Mouse (Mus musculus) G1E-ER4 (cell line): ENCODE results near the gene Peli3. TPM values are rescaled to one million over a fixed set of nuclear protein-coding genes. Genes with fewer than 3 reads are reported as not detected.

ENCODE experiments used
- GATA1 ChIP-seq: IDR thresholded peaks from one replicate; pipeline ENCODE4 v1.8.0; 2012; ENCODE audit warnings: low read length, inconsistent platforms
- polyA plus RNA-seq: library from polyadenylated mRNA; stranded (reverse); fragments of >175 nt; gene quantifications from 2 replicates; pipeline ENCODE4 v1.2.3, GENCODE M21; 2012

Gene Peli3
- polyA plus RNA-seq, 1 experiment = 0.09 TPM

DNA sequence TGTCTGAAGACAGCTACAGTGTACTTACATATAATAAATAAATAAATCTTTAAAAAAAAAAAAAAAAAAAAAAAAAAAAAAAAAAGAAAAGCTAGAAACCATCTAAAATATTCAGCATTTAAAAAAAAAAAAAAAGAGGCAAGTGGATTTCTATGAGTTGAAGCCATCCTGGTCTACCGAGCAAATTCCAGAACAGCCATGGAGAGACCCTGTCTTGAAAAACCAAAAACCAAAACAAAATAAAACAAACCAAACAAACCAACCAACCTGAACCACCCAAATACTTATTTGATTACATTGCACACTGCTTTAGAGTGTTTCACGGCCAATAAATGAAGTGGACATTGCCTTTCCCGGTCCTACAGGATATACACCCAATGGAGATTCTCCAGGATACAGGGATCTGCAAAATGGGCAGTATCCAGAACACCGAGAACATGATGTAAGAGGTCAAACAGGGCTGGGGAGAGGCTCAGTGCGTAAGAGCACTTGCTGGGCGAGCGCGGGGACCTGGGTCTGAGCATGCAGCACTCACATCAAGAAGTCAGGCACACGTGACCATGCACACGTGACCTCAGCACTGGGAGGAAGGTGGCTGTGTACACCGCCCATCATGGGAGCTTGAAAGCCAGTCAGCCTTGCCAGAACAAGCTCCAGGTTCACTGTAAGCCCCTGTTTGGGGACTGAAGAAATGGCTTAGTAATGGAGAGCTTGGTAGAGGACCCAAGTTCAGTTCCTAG is 17.6 kb downstream of the Peli3 start:
- no peak for TF ChIP-seq GATA1

DNA sequence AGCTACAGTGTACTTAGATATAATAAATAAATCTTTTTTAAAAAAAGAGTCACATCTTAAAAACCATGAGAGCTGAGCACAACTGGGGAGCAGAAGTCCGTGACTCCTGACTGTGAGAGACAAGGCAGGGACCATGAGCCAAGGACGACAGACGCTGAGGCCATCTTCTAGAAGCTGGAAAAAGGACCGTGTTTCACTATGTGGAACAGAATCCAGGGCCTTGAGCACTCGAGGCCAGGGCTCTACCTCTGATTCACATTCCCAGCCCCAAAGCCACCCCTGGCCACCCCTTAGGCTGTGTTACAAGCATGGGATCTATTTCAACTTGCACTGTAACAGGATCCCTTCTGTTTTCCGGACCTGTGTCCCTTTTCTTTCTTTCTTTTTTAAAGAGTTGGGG is 23.3 kb downstream of the Peli3 start:
- TF ChIP-seq GATA1 = no peak

DNA sequence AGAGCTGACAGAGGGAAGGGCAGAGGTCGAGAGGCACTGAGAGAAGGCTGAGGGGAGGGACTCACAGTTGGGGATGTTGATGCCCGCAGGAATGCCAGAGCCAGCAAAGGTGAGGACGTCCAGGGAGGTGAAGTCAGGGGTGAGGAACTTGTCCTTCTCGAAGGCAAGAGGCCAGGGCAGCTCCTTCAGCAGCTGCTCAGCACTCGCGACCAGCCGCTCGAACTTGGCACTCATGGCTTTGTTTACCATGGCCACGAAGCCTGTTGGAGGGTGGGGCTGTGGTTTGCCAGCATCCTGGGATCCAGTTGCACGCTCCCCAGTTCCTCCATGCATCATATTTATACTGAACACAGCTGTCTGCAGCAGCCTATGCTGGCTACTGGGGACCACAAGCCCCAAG is 26.1 kb downstream of the Peli3 start:
- TF ChIP-seq GATA1 = no peak

DNA sequence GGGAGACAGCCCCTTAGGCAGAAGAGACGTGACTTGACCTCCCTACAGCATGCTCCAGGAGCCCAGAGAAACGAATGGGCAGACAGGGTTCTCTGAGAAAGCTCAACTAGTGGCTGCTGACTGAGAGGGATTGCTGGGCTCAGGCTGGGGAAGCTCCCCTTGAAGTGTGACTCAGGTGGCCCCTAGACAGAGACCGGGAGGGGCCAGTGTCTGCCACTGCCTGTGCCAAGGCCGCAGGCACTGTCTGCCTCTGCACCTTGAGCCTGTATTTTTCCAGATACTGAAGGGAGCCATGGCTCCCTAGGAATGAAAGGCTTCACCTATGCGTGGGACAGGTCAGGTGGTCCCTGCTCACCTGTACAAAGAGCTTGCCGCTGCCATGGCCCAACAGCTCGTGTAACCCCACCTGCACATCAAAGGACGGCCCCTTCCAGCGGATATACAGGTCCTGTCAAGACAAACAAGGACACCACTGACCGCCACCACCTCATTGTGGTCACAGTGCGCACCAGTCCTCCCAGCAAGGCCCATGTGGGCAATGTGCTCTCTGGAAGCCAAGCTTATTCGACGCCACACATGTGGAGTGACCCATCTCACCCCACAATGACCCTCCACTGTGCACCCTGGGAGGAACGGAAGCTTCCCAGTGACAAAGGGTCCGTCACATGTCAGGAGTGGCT is 26.9 kb downstream of the Peli3 start:
- TF ChIP-seq GATA1 = no peak

DNA sequence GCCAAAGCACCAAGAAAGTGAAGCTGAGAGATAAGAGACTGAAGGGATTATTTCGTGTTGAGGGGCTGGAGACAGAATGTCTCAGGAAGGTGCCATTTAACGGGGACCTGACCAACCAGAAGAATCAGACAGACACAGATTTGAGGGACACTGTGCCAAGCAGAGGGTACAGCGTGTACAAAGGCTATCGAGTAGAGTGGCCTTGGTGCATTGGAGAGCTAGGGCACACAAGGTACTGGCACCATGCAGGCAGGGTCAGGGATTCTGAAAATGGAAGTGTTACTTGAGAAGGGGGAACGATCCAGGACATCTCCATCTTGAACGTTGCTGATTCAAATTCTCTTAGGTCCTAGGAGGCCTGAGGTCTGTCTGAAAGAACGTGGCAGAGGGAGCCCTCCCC is 33.6 kb downstream of the Peli3 start:
- TF ChIP-seq GATA1 = no peak

DNA sequence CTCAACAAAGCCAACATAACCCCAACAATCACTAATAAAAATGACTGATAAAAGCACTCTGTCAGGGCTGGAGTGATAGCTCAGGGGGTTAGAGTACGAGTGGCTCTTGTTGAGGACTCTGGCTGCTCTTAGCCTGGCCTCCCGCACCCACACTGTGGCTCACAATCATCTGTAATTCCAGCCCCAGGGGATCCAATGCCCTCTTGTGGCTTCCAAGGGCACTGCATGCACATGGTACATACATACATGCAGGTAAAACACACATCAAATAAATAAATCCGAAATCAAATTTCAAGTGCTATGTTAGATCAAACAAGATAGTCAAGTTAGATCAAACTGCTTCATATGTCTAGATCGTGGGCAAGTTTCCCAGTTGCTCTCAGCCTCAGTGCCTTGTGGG is 34.8 kb downstream of the Peli3 start:
- no peak for TF ChIP-seq GATA1

DNA sequence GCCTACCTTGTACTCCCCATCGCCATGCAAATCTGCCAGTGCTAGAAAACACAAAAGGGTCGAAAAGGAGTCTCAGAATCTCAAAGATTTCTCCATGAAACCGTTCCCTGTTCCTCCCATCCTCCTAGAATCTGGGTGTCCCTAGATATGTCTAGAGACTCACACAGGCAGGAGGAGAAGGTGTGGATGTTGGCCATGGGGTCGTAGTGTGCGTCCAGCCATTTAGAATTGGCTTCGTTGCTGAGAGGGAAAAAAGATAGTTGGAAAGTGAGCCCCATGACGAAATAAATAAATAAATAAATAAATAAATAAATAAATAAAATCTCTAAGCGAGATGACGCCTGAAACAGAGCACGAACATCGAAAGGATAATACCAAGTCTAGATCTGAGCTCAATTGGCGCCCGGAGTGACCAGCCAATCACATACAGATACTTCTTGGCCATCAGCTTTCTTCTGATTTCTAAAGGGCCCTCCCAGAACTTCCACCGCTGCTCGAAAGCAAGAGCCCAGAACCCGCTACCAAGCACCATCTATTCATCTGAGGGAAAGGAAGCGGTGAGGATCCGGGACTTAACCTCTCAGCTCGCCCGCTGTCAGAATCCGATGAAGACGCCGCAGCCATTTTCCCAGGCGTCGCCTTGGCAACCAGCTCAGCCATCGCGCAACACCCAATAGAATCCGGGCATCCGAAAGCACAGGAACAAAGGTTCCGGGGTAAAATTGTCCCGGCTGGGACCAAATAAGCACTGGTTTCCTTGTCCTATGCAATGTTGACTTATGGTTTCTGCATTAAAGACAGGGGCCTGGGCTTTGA is 36.7 kb downstream of the Peli3 start, which contains the start of gene Bbs1:
Gene Bbs1 (minus strand): TSS at position 650 of the 816 bp plus-strand sequence.
- no peak for TF ChIP-seq GATA1

DNA sequence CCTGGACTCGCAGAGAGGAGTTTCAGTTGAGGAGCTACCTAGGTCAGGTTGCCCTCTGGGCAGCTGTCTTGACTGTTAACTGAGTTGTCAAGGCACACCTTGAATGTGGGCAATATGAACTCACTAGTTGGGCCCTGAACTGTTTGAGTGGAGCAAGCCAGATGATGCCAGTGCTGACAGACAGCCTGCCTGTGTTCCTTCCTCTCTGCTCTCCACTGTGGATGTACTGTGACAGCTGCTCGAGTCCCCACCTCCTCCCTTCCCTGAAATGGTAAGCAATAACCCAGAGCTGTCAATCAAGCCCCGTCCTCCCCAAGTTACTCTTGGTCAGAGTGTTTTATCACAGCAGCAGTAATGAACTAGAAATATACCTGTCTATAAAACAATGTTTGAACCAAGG is 43.0 kb downstream of the Peli3 start:
- TF ChIP-seq GATA1 = no peak

DNA sequence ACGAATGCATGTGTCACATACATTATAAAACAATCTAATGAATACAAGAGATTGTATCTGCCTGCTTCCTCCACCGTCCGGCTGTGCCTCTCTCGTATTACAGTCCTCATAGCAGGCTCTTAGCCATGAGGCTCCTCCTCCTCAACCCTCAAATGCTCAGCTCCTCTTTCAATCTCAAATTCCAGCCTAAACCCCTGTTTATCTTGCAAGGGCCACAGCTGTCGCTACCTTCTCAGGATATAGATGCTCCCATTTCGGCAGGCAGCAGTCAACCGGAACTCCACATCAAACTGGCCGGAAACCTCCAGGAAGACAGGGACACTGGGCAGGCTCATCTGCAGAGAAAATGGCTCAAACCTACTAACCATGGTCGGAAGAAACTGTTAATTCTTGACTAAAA is 44.0 kb downstream of the Peli3 start:
- no peak for TF ChIP-seq GATA1

DNA sequence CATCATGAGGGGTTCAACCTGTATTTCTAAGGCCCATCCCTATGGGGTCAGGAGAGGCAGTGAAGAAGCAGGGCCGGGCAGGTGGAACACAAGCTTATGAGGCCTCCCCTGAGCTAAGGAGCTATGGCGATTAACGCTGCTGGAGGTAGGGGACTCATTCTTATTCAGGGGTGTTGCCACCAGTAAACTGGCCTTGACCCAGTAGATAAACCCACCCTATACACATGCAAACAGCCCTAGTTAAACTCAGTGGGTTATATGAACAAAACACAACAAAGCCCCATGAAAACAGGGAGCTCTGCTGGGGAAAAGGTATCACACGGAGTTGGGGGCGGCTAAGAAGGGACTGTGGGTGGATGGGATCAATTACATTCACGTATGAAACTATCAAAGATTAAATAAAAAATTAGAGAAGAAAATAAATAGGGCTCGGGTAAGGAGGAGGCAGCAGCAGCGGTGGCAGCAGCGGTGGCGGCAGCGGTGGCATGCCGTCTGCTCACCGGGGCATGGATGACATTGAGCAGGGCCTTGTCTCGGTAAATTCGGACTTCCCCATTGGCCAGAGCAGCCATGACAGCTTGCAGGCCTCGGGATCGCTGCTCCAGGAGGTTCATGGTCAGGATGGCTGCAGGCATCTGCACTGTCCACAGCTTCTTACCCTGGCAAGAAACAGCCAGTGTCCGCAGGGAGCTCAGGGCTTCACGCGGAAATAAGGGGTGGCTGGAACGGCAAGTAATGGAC is 46.0 kb downstream of the Peli3 start:
- TF ChIP-seq GATA1 = no peak

DNA sequence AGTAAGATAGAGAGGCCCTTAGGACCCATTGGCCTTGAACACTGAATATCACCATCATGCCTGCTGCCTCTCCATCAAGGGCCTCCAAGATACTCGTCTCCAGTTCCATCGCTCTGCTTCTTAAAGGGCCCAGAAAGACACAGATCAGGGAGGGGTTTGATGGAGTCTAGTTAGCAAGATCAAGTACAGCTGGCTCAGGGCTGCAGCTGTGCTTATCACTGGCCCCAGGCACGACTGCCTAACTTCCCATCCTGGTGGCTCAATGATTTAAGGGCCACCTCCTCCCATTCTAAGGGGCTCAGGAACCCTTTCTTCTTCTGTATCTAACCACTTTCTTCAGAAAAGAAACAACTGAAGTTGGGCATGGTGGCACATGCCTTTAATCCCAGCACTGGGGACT is 51.1 kb downstream of the Peli3 start:
- no peak for TF ChIP-seq GATA1

DNA sequence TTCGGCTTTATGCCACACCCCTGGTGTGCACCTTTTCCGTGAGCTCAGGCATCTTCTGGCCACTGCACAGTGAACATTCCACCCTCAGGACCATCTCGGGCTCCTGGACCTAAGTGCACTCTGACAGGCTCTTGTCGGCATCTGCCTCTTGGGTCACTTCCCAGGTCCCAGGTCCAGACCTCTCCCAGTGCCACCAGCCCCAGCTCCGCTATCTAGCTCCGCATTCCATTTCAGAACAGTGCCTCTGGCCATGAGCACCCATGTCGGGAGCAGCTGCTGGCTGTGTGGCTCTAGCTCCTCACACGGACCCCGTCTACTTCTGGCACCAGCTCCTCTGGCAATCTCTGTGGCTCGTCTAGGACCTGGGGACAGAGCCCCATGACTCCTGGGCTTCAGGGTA is 53.1 kb downstream of the Peli3 start:
- TF ChIP-seq GATA1 = no peak

DNA sequence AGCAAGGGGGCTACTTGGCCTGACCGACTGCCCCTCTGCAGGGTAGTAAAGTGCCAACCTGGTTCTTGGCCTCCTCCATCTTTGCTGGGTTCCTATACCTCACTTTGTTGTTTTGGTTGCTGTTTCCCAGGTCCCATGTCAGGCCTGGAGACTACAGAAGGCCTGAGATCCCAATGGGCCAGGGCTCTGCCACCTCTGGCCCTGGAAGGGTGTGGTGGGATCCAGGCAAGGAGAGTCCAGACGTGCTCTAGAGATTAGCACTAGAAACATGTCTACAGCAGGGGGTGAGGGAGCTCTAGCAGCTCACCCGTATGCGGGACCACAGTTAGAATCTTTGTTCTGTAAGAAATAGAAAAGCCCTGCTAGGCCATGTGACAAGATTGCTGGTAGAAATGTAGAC is 59.0 kb downstream of the Peli3 start:
- TF ChIP-seq GATA1 = no peak

Other genes with a start within 250 kb of the Peli3 start
- gene Gm960, start 244.5 kb downstream of the Peli3 start, polyA plus RNA-seq = 0.24 TPM in 1 of 2 replicates, not detected in the other
- gene Sptbn2, start 232.0 kb downstream of the Peli3 start, polyA plus RNA-seq = 0.01 and 0.02 TPM in 2 replicates
- gene Rbm4b, start 186.6 kb downstream of the Peli3 start, polyA plus RNA-seq = 4.6 and 5.3 TPM in 2 replicates
- gene Rbm4, start 149.2 kb downstream of the Peli3 start, polyA plus RNA-seq = 1.8 and 15.4 TPM in 2 replicates
- 1.7 and 12.6 TPM in 2 replicates for gene Gm21992, start 131.5 kb downstream of the Peli3 start, polyA plus RNA-seq
- gene Rbm14, start 131.5 kb downstream of the Peli3 start, polyA plus RNA-seq = 46.8 and 61.5 TPM in 2 replicates
- gene Ccs, start 103.8 kb downstream of the Peli3 start, polyA plus RNA-seq = 56.4 and 100 TPM in 2 replicates
- gene Ccdc87, start 103.8 kb downstream of the Peli3 start, polyA plus RNA-seq = 0.02 TPM in 1 of 2 replicates, not detected in the other
- gene Ctsf, start 88.0 kb downstream of the Peli3 start, polyA plus RNA-seq = not detected in 2 replicates
- gene Actn3, start 65.2 kb downstream of the Peli3 start, polyA plus RNA-seq = 0.50 and 0.64 TPM in 2 replicates
- 2.4 and 3.2 TPM in 2 replicates for gene Zdhhc24, start 64.5 kb downstream of the Peli3 start, polyA plus RNA-seq
- gene Bbs1, start 36.5 kb downstream of the Peli3 start, polyA plus RNA-seq = 3.6 and 4.9 TPM in 2 replicates
- 72.5 and 78.7 TPM in 2 replicates for gene Dpp3, start 14.8 kb downstream of the Peli3 start, polyA plus RNA-seq
- 79.7 and 109 TPM in 2 replicates for gene Mrpl11, start 19.0 kb upstream of the Peli3 start, polyA plus RNA-seq
- not detected in 2 replicates for gene Npas4, start 47.2 kb upstream of the Peli3 start, polyA plus RNA-seq
- 4.1 and 4.3 TPM in 2 replicates for gene Slc29a2, start 80.7 kb upstream of the Peli3 start, polyA plus RNA-seq
- gene B4gat1, start 95.7 kb upstream of the Peli3 start, polyA plus RNA-seq = 10.8 and 12.4 TPM in 2 replicates
- 0.15 and 0.33 TPM in 2 replicates for gene AC124502.3, start 95.8 kb upstream of the Peli3 start, polyA plus RNA-seq
- gene Brms1, start 98.2 kb upstream of the Peli3 start, polyA plus RNA-seq = 61.3 and 101 TPM in 2 replicates
- 1.1 TPM in 2 replicates for gene Rin1, start 107.4 kb upstream of the Peli3 start, polyA plus RNA-seq
- 0.90 and 0.95 TPM in 2 replicates for gene Cd248, start 125.0 kb upstream of the Peli3 start, polyA plus RNA-seq
- gene Tmem151a, start 142.4 kb upstream of the Peli3 start, polyA plus RNA-seq = not detected in 2 replicates
- 19.4 and 22.6 TPM in 2 replicates for gene Yif1a, start 145.4 kb upstream of the Peli3 start, polyA plus RNA-seq
- 1.9 and 2.1 TPM in 2 replicates for gene Cnih2, start 155.4 kb upstream of the Peli3 start, polyA plus RNA-seq
- 249 and 315 TPM in 2 replicates for gene Rab1b, start 163.9 kb upstream of the Peli3 start, polyA plus RNA-seq
- gene Klc2, start 175.4 kb upstream of the Peli3 start, polyA plus RNA-seq = 9.0 and 11.6 TPM in 2 replicates